Mouse (Mus musculus) cortical plate, adult 2 months (tissue): ENCODE data around the gene Akap7. TPM values are rescaled to one million over a fixed set of nuclear protein-coding genes. Genes with fewer than 3 reads are reported as not detected.
A peak's percentile ranks its signal among the peaks of the same experiment; 100 is the strongest.

Source experiments
- H3K27ac ChIP-seq: fragments of 200-500 bp; 2 replicates; pipeline ENCODE4 v1.5.1; 2012; ENCODE audit warnings: low read length, control low read depth, inconsistent platforms; ENCODE audit not compliant: insufficient read depth
- H3K4me1 ChIP-seq: fragments of 200-500 bp; 2 replicates; pipeline ENCODE4 v1.6.1; 2011; ENCODE audit warnings: low read length; ENCODE audit not compliant: control insufficient read depth, insufficient read depth
- H3K4me3 ChIP-seq: fragments of 200-500 bp; 2 replicates; pipeline ENCODE4 v1.5.1; 2011; ENCODE audit warnings: mild to moderate bottlenecking, low read length, control low read depth; ENCODE audit not compliant: insufficient read depth
- CTCF ChIP-seq: fragments of 200-500 bp; IDR thresholded peaks from 2 replicates; pipeline ENCODE4 v1.5.1; 2011; ENCODE audit warnings: mild to moderate bottlenecking, control low read depth, low read length; ENCODE audit not compliant: insufficient read depth; ENCODE audit errors: extremely low read depth
- POLR2A ChIP-seq: fragments of 200-500 bp; IDR thresholded peaks from 2 replicates; pipeline ENCODE4 v1.6.1; 2011; ENCODE audit warnings: mild to moderate bottlenecking, low read length, control low read depth; ENCODE audit not compliant: insufficient read depth; ENCODE audit errors: extremely low read depth
- polyA plus RNA-seq: library from polyadenylated mRNA; depleted of rRNA; stranded (reverse); fragments of >200 nt; gene quantifications from 2 replicates; pipeline ENCODE4 v1.2.3, GENCODE M21; 2012

The Akap7 gene
- polyA plus RNA-seq, 1 experiment = 70.5 TPM

DNA sequence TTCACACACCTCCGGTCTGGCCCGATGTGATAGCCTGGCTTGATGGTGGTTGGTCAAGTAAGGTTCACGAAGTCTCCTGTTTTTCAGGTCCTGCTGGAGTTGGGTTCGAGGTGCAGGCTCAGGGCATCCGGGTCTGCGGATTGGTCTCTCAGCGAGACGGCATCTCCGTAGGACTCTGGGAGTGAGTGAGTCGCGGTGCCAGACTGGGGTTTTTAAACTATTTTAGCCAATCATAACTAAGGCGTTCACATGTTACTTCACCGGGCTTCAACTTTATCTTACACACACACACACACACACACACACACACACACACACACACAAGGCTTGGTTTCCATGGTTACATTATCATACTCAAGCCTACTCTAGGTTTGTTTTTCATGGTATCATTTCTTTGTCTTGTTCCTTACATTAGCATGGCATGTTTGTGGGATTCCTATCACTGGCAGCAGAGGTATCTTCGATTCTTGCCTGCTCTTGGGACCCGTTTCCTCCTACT lies 8.6 kb downstream of the Akap7 start:
- H3K4me1 ChIP-seq = no peaks in the 10 kb centered on the region
- no peak overlapping the region for H3K27ac ChIP-seq
- H3K4me3 ChIP-seq = no peak overlapping the region
- no peak for TF ChIP-seq POLR2A
- TF ChIP-seq CTCF = no peak

DNA sequence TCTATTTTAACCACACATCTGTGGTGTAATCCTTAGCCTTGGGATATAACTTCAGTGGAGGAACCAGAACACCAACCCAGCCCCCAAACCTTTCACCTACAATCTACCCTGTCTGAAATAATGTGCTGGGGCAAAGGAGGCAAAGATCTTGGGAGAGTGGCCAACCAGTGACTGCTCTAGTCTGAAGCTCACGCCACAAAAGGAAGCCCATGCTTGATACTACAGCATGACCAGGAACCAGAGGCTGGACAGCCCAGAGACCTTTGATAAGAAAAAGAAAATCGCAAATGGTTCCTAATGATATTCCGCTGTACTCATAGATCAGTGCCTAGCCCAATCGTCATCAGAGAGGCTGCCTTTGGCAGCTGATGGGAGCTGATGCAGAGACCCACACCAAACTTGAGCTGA lies 9.4 kb downstream of the Akap7 start:
- H3K4me3 ChIP-seq = peak overlapping the region; percentile 47; the same call in 1 of the 2 replicates
- no peaks in the 10 kb centered on the region for H3K4me1 ChIP-seq
- TF ChIP-seq POLR2A (no peak), CTCF (no peak)
- 0 out of 2 replicates have a peak overlapping the region, but pooled peaks have one; percentile 23 for H3K27ac ChIP-seq

DNA sequence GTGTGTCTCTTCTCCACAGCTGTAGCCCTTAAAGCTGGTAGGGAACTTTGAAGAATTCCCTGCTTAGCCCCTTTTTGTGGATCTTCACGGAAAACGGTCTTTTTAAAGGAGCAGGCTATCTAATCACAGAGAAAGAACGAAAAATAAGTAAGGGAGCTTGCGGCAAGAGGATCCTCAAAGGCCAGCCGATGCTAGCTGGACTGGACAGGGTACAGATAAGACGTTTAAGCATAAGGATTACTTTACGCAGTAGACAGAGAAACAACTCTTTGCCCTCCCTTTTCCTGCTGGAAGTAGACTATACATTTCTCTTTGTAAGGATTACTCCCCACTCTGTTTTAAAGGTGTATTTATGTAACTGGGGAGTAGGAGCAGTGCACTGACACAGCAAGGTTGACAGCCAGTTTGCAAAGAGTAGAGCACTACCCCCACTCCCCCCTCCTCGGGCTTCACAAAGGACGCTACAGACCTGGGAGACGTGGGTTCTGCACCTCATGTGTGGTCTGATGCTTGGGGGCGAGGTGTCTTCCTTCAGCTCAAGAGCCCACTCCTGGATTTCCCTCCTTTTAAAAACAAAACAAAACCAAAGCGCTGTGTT lies 9.9 kb downstream of the Akap7 start:
- peak overlapping the region; percentile 47 for H3K4me3 ChIP-seq
- H3K4me1 ChIP-seq = no peaks in the 10 kb centered on the region
- TF ChIP-seq POLR2A (no peak), CTCF (no peak)
- 0 out of 2 replicates have a peak overlapping the region, but pooled peaks have one; percentile 23 for H3K27ac ChIP-seq

DNA sequence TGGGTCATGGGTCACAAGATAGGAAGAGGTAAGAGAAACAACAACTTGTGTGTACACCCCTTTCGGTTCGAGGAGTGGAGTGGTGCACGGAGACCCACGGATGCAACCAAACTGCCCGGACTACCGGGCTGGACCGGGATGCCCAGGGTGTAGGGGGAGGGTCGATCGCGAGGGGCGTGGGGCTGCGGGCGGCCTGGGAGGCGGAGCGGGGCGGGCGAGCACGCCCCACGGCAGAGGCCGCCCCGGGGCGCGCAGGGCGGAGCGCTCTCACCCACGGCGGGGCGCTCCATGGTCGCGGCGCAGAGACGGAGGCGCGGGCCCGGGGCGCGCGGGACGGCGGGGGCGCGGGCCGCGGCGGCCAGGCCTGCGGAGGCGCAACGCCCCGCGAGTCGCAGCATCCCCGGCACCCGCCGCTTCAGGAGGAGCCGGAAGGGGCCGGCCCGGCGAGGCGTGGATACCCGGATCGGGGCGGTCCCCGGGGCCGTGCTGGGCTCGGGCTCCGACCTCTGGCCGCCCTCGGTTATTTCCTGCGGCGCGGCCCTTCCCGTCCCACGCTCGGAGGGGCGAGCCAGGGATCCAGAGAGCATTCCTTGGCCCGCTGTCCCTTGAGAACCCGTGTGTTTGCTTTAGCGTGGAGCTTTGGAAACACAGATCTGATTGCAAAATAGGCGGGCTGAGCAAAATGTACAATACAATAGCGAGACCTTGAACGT lies 10.9 kb downstream of the Akap7 start:
- peak overlapping the region; percentile 44 for H3K27ac ChIP-seq
- H3K4me1 ChIP-seq = no peaks in the 10 kb centered on the region
- no peak for TF ChIP-seq CTCF
- TF ChIP-seq POLR2A = peak; percentile 66
- peak overlapping the region; percentile 47 for H3K4me3 ChIP-seq

DNA sequence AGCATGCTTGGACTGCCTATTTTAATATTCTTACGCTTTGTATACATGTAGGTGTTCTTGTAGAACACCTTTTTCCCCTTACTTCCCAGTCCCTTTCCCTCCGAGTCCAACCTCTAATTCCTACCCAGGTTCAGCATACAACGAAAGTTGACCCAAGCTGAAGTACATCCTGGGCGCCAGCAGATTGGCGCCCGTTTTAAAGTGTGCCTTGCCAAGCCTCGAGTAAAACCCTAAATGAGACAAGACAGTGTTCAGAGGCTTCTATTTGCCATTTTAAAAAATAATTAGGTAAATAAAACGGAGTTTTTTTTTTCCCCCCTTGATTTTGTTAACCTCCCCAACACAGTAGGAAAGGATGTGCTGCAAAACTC lies 11.4 kb downstream of the Akap7 start:
- Histone ChIP-seq H3K27ac (peak overlapping the region; percentile 44; the same call in 1 of the 2 replicates), H3K4me1 (no peaks in the 10 kb centered on the region), H3K4me3 (peak overlapping the region; percentile 47)
- TF ChIP-seq CTCF (no peak), POLR2A (no peak)

DNA sequence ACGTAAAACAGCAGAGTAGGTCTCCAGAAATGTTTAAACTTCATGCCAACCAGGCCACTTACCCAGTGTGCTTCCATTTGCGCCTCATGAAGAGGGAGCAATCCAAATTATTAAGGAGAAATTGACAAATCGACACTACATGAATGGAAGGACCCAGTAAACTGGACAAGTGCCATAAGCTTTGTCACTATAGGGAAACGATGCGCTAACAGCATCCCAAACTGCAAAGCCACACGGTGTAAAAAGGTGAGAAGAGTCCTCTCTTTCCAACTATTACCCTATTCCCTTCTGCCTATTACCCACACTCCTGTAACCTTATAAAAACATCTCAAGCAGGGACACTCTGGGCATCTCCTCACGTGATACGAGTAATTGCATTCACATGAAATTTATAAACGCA lies 11.8 kb downstream of the Akap7 start:
- H3K27ac ChIP-seq = no peak overlapping the region
- no peaks in the 10 kb centered on the region for H3K4me1 ChIP-seq
- TF ChIP-seq POLR2A = no peak
- no peak for TF ChIP-seq CTCF
- H3K4me3 ChIP-seq = no peak overlapping the region; the same call in 1 of the 2 replicates

DNA sequence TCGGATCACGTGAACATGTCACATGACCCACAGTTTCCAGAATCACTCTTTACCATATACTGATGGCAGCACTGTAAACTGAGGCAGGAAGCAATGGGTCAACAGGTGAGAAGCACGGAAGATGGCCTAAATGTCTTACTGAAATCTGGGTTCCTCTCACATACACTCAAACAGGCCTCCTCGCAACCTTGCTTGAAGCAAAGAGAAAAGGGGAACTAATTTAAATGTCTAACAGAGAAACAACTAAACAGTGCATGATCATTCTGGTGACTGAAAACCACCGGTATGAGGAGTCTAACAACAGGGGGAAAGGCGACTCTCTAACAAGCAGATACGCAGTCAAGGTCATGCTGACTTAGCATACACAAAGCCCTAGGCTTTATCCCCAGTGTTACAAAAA lies 12.7 kb downstream of the Akap7 start:
- TF ChIP-seq CTCF (no peak), POLR2A (no peak)
- H3K4me1 ChIP-seq = no peaks in the 10 kb centered on the region
- no peak overlapping the region for H3K27ac ChIP-seq
- H3K4me3 ChIP-seq = no peak overlapping the region

DNA sequence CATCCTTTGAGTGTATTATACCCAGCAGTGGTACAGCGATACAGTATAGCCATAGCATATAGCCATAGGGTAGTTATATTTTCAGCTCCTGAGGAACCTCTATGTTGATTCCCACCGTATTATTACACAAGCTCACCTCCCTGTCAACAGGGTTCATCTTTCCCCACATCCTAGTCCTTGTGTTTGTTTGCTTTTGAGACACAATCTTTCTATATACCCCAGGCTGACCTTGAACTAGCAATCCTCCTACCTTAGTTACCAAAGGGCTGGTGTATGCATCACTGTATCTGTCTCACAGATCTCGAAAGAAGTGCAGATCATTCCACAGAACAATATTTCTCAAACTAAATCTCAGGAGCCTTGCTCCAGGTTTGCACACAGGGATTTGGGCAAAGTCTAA lies 13.9 kb downstream of the Akap7 start:
- TF ChIP-seq POLR2A (no peak), CTCF (no peak)
- Histone ChIP-seq H3K4me1 (no peaks in the 10 kb centered on the region), H3K27ac (no peak overlapping the region), H3K4me3 (no peak overlapping the region)

DNA sequence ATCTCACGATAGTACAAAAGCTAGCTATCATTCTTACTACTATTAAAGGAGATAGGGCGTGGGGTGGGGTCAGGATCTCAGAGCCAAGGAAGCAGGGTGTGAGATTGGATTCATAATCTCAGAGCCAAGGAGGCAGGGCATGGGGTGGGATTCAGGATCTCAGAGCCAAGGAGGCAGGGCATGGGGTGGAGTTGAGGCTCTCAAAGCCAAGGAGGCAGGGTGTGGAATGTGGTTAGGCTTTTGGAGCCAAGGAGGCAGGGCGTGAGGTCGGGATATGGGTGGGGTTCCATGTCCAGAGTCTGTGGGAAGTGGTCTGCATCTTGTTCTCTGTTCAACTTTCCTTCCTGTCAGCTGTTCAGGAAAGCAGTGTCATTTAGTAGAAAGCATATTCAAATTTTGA lies 16.6 kb downstream of the Akap7 start:
- TF ChIP-seq CTCF (no peak), POLR2A (no peak)
- H3K4me1 ChIP-seq = no peaks in the 10 kb centered on the region

More for the DNA sequence above, 16.6 kb downstream of the Akap7 start:
- H3K4me3 ChIP-seq = no peak overlapping the region
- H3K27ac ChIP-seq = no peak overlapping the region
